Mouse (Mus musculus) right cerebral cortex, adult 18-20 months (tissue): ENCODE results near the gene Ccdc162.

Experiments used
- DNase-seq: peaks from one replicate; pipeline ENCODE4 v3.0.0; 2022; ENCODE audit warnings: mixed read lengths

Ccdc162 gene

GRCm38 (mm10) chr10:41573190-41573589 is 143.2 kb downstream of the Ccdc162 start:
- no peak for DNase-seq

GRCm38 (mm10) chr10:41572274-41572673 is 144.2 kb downstream of the Ccdc162 start:
- DNase-seq: peak; percentile 24

GRCm38 (mm10) chr10:41571065-41571464 is 145.4 kb downstream of the Ccdc162 start:
- no peak for DNase-seq

- DNase-seq: no peak
These were observed 148.1 kb downstream of the Ccdc162 start for GRCm38 (mm10) chr10:41568306-41568705.

GRCm38 (mm10) chr10:41565141-41565540 is 151.3 kb downstream of the Ccdc162 start:
- no peak for DNase-seq

- no peak for DNase-seq
These were observed 154.6 kb downstream of the Ccdc162 start for GRCm38 (mm10) chr10:41561701-41562395.

GRCm38 (mm10) chr10:41558401-41558800 is 158.0 kb downstream of the Ccdc162 start:
- no peak for DNase-seq

- DNase-seq: no peak
These were observed 161.4 kb downstream of the Ccdc162 start for GRCm38 (mm10) chr10:41555081-41555480.

- no peak for DNase-seq
These were observed 162.7 kb downstream of the Ccdc162 start for GRCm38 (mm10) chr10:41553711-41554110.

GRCm38 (mm10) chr10:41552847-41553589 is 163.4 kb downstream of the Ccdc162 start:
- DNase-seq: peak; percentile 43

GRCm38 (mm10) chr10:41552319-41552718 is 164.1 kb downstream of the Ccdc162 start:
- no peak for DNase-seq

- no peak for DNase-seq
These were observed 165.7 kb downstream of the Ccdc162 start for GRCm38 (mm10) chr10:41550711-41551110.

- DNase-seq: no peak
These were observed 169.9 kb downstream of the Ccdc162 start for GRCm38 (mm10) chr10:41546396-41547165.

- DNase-seq: no peak
These were observed 171.1 kb downstream of the Ccdc162 start for GRCm38 (mm10) chr10:41545224-41545755.

GRCm38 (mm10) chr10:41544481-41545190 is 171.8 kb downstream of the Ccdc162 start:
- no peak for DNase-seq

GRCm38 (mm10) chr10:41543844-41544243 is 172.6 kb downstream of the Ccdc162 start:
- no peak for DNase-seq

- DNase-seq: no peak
These were observed 173.0 kb downstream of the Ccdc162 start for GRCm38 (mm10) chr10:41543439-41543838.

GRCm38 (mm10) chr10:41542057-41542456 is 174.4 kb downstream of the Ccdc162 start:
- no peak for DNase-seq

- no peak for DNase-seq
These were observed 177.4 kb downstream of the Ccdc162 start for GRCm38 (mm10) chr10:41538986-41539385.

GRCm38 (mm10) chr10:41537983-41538330 is 178.5 kb downstream of the Ccdc162 start:
- DNase-seq: no peak

GRCm38 (mm10) chr10:41537226-41537982 is 179.0 kb downstream of the Ccdc162 start:
- DNase-seq: no peak

- no peak for DNase-seq
These were observed 179.7 kb downstream of the Ccdc162 start for GRCm38 (mm10) chr10:41536714-41537113.
